Mouse (Mus musculus) gastrocnemius, postnatal 14 days (tissue): ENCODE data around the gene B9d2. TPM values are rescaled to one million over a fixed set of nuclear protein-coding genes. Genes with fewer than 3 reads are reported as not detected.

ENCODE experiments used
- DNase-seq: peaks from one replicate; pipeline ENCODE4 v3.0.0; 2021; ENCODE audit warnings: mixed read lengths
- intact Hi-C: fragments of 180-260 bp; cut with DNase I; formaldehyde crosslinking; loops from one replicate; pipeline ENCODE4 v1.15.1; 2025; ENCODE audit warnings: low total_unique reads
- long read RNA-seq, 2 experiments: library from polyadenylated mRNA; stranded (forward); transcript quantifications; one replicate each; pipeline ENCODE4 v2.0.0; 2021
- total RNA-seq, 2 experiments: library from RNA; stranded (reverse); gene quantifications; 2 replicates each; pipeline ENCODE4 v1.2.3; 2021

B9d2 gene
- 10 to 100 TPM in 1 of 2 experiments, 1 to 10 TPM in 1; 9.7 to 11.3 TPM for total RNA-seq
- long read RNA-seq, experiment 1, transcript B9d2-203 (4 exons, 995 nt), result major isoform, 8 of 10 reads
- long read RNA-seq, experiment 1, partial matches to known transcripts, result 2 of 10 reads
- long read RNA-seq, experiment 1, other reads (novel, unspliced or antisense), result 0 of 10 reads
- long read RNA-seq, experiment 2, transcript B9d2-203 (4 exons, 995 nt), result major isoform, 13 of 14 reads
- long read RNA-seq, experiment 2, partial matches to known transcripts, result 0 of 14 reads
- long read RNA-seq, experiment 2, other reads (novel, unspliced or antisense), result 1 of 14 reads

DNA sequence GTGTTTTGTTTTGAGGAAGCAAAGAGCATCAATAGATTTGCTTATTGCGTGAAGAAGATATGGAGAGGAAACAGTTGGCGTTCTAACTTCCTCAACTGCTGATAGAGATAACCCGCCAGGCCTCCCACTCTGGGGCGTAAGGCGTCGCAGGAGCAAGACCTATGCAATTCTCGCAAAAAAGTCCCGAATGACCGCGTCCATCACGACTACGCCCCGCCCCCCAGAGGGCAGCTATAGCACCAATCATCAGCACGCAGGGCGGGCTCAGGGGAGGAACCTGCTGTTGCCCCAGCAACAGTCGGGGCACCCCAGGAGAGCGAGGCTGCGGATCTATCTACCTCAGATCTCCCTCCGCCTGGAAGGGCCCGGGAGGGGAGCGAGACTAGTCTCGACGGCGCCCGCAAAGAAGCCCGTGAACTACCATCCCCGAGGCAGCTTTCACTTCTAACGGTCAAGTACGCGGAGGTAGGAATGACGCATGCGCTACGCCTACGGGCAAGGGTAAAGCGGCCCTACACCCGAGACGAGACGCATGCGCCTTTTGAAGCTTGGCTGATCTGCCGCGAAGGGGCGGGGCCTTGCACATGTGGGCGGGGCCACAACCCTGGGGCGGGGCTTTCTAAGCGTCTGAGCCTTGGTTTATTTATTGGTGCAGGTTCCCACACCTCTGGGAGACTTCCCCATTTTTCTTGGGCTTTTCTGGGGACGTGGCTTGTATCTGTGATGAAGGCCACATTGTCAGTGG lies at the start of gene B9d2:
TSS of gene B9d2 (plus strand) at position 267 of the 745 bp plus-strand sequence.
- intact Hi-C loops, result no loop called here
- DNase-seq, result peak; percentile 94

DNA sequence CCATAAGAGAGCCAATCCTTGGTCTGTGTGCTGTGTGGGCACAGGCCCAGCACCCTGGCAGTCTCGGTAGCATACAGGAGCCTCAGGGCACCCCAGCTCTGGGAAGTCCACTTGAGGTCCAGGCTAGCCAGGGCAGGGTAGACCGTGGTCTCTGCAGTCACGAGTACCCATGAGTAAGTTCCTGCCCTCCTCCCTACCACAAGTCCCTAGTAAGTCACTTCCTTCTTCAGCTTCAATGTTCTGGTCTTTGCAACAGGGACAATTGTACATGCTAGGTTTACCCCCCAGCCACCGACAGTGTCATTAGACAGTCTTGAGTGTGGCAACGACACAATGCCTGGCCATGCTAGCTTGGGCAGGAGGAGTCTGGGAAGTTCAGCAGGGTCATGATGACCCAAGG lies 47.9 kb upstream of the B9d2 start:
- DNase-seq, result no peak
- intact Hi-C loops, result no loop called here

DNA sequence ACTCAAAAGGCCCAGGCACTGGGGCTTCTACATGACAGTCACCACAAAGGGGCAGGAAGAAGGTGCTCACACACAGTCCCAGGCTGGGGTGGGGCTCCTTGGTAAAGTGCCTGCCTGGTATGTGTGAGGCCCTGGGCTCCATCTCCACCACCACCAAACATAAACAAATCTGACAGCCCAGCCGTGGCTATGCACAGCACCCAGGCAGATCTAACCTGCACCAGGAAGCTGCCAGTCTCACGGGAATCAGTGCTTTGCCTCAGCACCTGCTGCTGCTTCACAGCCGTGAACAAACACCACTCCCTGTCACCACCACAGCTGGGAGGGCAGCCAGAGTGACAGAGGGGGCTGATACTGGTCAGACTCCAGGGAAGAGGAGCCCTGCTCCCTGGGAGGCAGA lies 44.2 kb upstream of the B9d2 start:
- DNase-seq, result peak; percentile 56
- intact Hi-C loops, result no loop called here

- no peak for DNase-seq
- intact Hi-C loops, result no loop called here
Observed at GRCm38 (mm10) chr7:25637099-25637498, 43.5 kb upstream of the B9d2 start.

DNA sequence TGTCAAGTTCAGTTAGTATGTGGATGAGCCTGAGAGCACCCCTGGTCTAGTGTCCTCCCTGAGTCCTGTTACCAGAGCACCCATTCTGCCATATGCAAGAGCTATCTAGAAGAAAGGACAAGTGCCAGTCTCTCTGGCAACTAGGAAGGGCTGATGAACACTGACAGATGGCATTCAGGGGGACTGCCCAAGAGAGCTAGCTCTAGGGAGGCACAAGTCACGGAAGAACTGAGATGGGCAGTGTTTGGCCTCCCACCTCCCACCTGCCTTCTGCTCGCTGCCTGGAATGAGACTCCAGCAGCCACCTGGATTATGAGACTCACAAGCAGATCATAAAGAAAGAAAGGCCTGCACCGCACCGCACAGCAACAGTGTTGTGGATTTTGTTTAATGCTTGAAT lies 40.8 kb upstream of the B9d2 start:
- intact Hi-C loops, result no loop called here
- DNase-seq, result no peak

DNA sequence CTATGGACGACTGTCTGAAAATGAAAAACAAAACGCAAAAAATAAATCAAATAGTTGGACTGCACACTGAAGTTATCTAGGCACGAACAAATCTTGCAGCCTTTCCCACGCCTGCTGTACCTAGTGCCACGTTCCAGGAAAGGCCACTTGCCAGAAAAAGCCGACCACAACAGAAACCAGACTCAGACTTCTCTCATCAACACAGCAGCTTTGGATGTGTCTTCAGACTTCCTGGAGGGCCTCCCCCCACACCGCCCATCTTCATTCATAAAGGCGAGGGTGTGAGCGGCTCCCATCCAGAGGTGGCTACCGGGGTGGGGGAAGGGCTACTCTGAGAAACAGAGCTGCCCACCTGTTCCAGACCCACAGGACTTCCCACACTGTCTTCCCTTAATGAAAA lies 36.4 kb upstream of the B9d2 start:
- intact Hi-C loops, result no loop called here
- DNase-seq, result no peak

- no peak for DNase-seq
- intact Hi-C loops, result no loop called here
Observed at GRCm38 (mm10) chr7:25644631-25645030, 35.9 kb upstream of the B9d2 start.

GRCm38 (mm10) chr7:25645074-25645473 lies 35.5 kb upstream of the B9d2 start:
- DNase-seq, result no peak
- intact Hi-C loops, result no loop called here

DNA sequence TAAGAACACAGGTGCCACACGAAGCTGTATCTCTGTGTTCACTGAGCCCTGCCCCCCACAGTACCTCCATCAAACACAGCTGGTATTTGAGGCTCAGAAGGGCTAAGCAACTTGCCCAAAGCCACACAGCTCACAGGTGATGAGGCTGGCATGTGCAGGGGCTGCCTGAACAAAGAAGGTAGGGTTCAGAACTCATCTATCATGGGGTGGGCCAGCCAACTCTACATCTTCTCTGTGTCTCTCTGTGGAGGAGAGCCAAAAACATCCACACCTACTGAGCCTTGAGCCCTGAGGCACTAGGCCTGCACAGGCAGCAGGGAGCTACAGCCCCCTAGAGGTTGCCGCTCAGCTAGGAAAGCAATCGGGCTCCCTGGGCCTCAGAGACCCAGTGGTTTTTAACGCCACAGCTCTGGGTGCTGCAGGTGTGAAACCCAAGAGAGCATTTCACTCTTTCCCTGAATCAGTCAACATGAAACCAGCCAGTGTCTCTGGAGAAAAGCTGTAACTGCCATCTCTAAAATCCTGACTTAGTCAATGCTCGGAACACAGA lies 32.9 kb upstream of the B9d2 start:
- intact Hi-C loops, result no loop called here
- DNase-seq, result no peak

DNA sequence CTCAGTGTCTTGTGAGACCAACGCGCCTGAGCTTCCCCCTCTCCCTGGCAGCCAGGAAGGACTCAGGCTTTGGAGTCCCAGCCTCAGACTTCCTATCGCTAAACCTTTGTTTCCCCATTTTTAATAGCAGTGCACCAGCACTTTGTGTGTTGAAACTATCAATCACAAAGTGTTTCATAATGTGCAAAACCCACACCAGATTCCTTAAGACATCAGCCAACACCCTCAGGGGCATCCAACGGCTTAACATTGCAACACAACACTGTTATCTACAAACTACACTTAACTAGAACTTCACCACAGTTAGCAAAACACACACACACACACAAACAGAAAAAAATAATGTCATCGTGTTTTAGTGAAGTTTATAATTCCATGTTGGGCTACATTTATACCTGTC lies 30.7 kb upstream of the B9d2 start:
- no peak for DNase-seq
- intact Hi-C loops, result no loop called here

GRCm38 (mm10) chr7:25651281-25651680 lies 29.3 kb upstream of the B9d2 start:
- DNase-seq, result no peak
- intact Hi-C loops, result no loop called here

DNA sequence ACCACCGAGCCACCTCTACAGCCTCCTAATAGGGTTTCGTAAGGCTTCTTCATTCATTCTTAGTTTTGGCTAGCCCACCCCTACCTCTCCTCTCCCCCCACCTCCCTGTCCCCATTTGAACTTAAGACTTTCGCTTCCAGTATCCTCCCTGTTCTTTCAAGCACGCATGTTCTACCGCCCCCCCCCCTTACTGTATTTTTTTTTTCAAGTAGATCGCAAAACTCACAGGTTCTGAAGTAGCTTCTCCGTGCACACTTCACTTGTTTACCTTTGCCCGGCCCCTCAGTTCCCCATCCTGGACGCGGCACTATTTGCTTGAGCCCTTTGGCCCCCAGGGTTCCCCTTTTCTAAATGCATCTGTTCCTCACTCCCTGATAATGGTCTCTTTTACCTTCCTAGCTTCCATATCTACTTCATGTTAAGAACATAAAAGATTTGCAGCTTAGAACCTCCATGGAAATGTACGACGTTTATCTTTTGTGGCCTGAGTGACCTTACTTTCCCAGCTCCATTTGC lies 28.3 kb upstream of the B9d2 start:
- DNase-seq, result no peak
- intact Hi-C loops, result no loop called here

DNA sequence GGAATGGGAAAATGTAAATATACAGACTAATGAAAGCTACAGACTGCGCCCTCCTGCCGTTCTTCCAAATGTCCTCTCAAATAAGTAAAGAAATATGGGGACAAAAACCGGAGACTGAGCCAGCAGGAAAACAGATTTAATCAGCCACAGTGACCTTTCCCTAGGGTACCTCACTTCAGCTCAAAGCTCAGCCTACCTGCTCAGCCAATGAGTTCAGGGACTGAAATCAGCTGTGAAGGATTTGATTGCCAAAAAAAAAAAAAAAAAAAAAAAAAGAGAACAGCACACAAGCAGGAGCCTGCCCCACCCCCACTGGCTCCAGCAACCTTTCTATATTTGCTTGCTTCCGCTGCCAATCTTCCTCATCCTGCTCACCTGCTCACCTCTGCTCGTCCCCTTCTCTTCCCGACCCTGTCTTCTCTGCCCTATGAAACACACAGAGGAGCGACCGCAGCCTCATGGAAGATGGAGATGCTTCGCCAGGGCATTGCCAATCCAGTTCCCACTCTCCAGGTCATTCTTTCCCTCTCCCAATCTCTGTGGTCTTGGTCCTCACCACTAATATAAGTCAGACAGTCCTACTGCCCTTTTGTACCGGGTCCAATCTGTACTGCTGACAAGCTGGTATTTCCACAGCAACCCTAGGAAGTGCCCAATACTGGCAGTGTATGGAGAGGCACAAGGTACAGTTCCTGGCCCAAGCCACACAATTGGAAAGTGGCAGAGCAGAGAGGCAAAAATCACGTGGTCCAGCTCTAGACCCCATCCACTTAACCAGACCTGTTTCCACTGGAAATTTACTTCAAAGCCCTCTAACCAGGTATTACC lies 24.8 kb upstream of the B9d2 start:
- DNase-seq, result no peak
- intact Hi-C loops, result no loop called here

DNA sequence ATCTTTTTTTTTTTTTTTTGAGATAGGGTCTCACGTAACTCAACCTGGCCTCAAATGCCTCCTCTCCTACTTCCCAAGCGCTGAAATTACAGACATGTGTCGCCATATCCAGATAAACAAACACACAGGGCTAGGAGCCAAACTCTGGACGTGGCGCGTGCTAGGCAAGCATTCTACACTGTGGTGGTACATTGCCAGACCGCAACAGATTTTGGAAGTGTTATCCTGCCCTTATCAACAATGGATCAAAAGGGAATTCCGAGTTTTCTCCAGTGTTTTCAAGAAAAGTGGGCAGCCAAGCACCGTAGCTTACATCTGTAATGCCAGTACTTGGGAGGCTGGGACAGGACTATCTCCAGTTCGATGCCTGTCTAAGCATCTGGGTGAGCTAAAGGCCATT lies 22.8 kb upstream of the B9d2 start:
- intact Hi-C loops, result no loop called here
- DNase-seq, result no peak

DNA sequence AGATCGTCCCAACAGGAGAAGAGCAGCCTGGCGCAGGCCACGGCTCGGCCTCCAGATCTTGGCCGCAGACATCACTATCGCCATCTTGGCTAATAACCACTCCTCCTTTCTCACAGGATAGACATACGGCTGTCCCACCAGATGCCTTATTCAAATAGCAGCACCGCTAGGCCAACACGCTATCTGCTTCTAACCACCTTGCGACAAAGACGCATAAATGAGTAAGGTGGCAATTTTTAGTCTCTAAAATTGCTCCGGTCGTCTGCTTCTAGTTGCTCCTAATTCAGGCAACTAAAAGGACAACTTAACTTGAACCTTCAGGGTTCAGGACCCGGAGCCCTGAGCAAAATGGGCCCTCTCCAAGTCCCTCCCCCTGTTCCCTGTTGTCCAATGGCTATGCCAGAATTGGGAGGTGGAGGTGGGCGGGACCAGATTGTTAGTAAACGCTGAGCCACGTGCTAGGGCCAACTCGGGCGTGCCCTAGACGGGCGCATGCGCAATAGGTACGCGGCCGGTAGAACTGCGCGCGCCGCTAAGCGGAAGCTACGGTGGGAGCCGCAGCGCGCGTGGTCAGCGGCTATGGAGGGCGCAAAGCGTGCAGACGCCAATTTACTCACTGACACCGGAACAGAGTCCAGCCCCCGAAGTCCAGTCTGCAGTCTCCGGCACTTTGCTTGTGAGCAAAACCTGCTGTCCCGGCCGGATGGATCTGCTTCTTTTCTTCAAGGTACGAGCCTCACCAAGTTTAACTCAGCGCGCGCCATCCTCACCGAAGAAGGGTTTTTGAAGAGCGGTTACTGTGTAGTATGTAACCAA lies 21.7 kb upstream of the B9d2 start, which contains the start of the genes Bckdha and Exosc5:
TSS of gene Bckdha (minus strand) at position 325 of the 816 bp plus-strand sequence.
TSS of gene Exosc5 (plus strand) at position 508 of the 816 bp plus-strand sequence.
- DNase-seq, result peak; percentile 99
- intact Hi-C loops, result no loop called here

DNA sequence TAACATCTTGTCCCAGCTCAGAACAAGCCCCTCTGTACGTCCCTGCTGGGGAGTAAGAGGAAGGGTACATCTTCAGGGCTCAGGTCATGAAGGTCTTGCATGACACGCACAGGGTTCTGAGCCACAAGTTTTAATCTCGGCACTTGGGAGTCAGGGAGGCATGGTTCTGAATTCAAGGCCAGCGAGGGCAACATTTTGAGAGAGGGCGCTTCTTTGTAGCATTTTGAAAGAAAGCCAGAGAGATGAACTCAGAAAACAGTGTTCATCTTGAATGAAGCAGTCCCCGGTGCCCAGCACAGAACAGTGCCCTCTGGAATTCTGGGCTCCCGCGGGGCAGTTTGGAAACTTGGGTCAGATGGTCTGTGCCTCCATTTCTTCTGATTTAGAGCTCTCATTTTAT lies 14.2 kb upstream of the B9d2 start:
- intact Hi-C loops, result no loop called here
- no peak for DNase-seq

- intact Hi-C loops, result no loop called here
- no peak for DNase-seq
Observed at GRCm38 (mm10) chr7:25669158-25669557, 11.4 kb upstream of the B9d2 start.

- no peak for DNase-seq
- intact Hi-C loops, result no loop called here
Observed at GRCm38 (mm10) chr7:25669631-25670030, 10.9 kb upstream of the B9d2 start.

DNA sequence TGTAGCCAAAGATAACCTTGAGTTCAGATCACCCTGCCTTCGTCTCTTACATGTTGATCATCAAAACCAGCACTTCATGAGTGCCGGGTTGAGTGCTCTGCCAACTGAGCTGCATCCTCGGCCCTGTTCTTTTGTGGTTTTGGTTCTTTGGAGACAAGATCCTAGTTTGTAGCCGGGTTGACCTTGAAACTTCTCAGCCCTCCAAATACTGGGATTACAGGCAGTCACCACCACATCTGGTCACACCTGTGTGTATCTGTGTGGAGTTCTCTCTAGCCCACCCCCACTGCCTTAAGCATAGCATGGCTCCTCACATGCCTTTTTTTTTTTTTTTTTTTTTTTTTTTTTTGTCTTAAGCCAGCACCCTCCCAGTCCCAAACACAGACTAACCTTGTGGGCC lies 10.5 kb upstream of the B9d2 start:
- intact Hi-C loops, result no loop called here
- no peak for DNase-seq
